Mouse (Mus musculus): ENCODE measurements at regions not wholly inside any gene's neighbourhood (a gene's known extent, or its start where the extent isn't known, plus 50 kb on each side); places are given as distances from the start of the nearest gene placed in this dataset.

- TF ChIP-seq POLR2A (IDR thresholded peaks at IDR 0.05; ENCODE audit: low read depth, low read length) (no peak), CTCF (IDR thresholded peaks at IDR 0.05; ENCODE audit: borderline replicate concordance, insufficient read depth, low read length) (no peak)
Observed at GRCm38 (mm10) chr3:39933372-39933771, 597.7 kb upstream of the Intu start.
